Mouse (Mus musculus) olfactory bulb, adult 2 months (tissue): ENCODE measurements at regions not wholly inside any gene's neighbourhood (a gene's known extent, or its start where the extent isn't known, plus 50 kb on each side); places are given as distances from the start of the nearest gene placed in this dataset.

Experiments used
- CTCF ChIP-seq: fragments of 200-500 bp; IDR thresholded peaks from 2 replicates; pipeline ENCODE4 v1.5.1; 2012; ENCODE audit warnings: low read depth, mild to moderate bottlenecking, low read length, moderate library complexity; ENCODE audit not compliant: insufficient read depth
- POLR2A ChIP-seq: fragments of 200-500 bp; IDR thresholded peaks from 2 replicates; pipeline ENCODE4 v1.6.1; 2012; ENCODE audit warnings: mild to moderate bottlenecking, low read depth, low read length, moderate library complexity; ENCODE audit not compliant: insufficient read depth

- no peak for TF ChIP-seq POLR2A
- TF ChIP-seq CTCF = no peak
Measured at GRCm38 (mm10) chr13:35392167-35392566, 267.5 kb upstream of the Cdyl start.
